Mouse (Mus musculus) bone marrow, adult 2 months (tissue): ENCODE data around the gene Vmn1r87. TPM values are rescaled to one million over a fixed set of nuclear protein-coding genes. Genes with fewer than 3 reads are reported as not detected.
"Not testable (repeated sequence)": the region's sequence is repeated elsewhere in the genome, so short reads cannot be mapped to it uniquely, and the experiment has no call there.

Experiments
- H3K27ac ChIP-seq: fragments of 200-500 bp; 2 replicates; pipeline ENCODE4 v1.5.1; 2012; ENCODE audit warnings: low read depth, mild to moderate bottlenecking, control low read depth, inconsistent platforms, low read length; ENCODE audit not compliant: control insufficient read depth, poor library complexity, insufficient read depth
- H3K4me1 ChIP-seq: fragments of 200-500 bp; 2 replicates; pipeline ENCODE4 v1.6.1; 2011; ENCODE audit warnings: low read length; ENCODE audit not compliant: control insufficient read depth, insufficient read depth
- H3K4me3 ChIP-seq: fragments of 200-500 bp; replicated peaks from 2 replicates; pipeline ENCODE3; 2011; ENCODE audit warnings: mild to moderate bottlenecking, low read depth, low read length, control low read depth; ENCODE audit not compliant: control insufficient read depth
- CTCF ChIP-seq: fragments of 200-500 bp; IDR thresholded peaks from 2 replicates; pipeline ENCODE4 v1.5.1; 2011; ENCODE audit warnings: low read length, control low read depth; ENCODE audit not compliant: control insufficient read depth, insufficient read depth
- POLR2A ChIP-seq: fragments of 200-500 bp; IDR thresholded peaks from 2 replicates; pipeline ENCODE4 v1.6.1; 2011; ENCODE audit warnings: low read depth, mild to moderate bottlenecking, control low read depth, low read length, borderline replicate concordance; ENCODE audit not compliant: control insufficient read depth
- WGBS: fragments of 180-500 bp; shearing (Covaris S2); methylation state at CpG from one replicate; pipeline ENCODE4 v1.1.7; 2018; 5-methylcytosine and 5-hydroxymethylcytosine counted together
- polyA plus RNA-seq: library from polyadenylated mRNA; stranded (reverse); fragments of >200 nt; gene quantifications from 2 replicates; pipeline ENCODE4 v1.2.4, GENCODE M21; 2011; ENCODE audit warnings: low replicate concordance; ENCODE audit not compliant: missing spikeins, insufficient read depth, insufficient read length

Gene Vmn1r87
- not detected in 2 replicates for polyA plus RNA-seq

GRCm38 (mm10) chr7:13140057-13140456 is at the start of gene Vmn1r87:
Gene Vmn1r87 (minus strand): TSS chr7:13140157.
- 83% methylated on average over 1 of the region's 1 CpGs for WGBS
- TF ChIP-seq POLR2A (no peak), CTCF (no peak)
- no peak within 1 kb of the TSS for H3K4me3 ChIP-seq
- H3K4me1 ChIP-seq: no peaks in the 10 kb centered on the region
- no peak within 1 kb of the TSS for H3K27ac ChIP-seq

GRCm38 (mm10) chr7:13159268-13159667 is 19.3 kb upstream of the Vmn1r87 start, which contains the start of gene Vmn1r88:
Gene Vmn1r88 (plus strand): TSS chr7:13159568.
- Histone ChIP-seq H3K4me3 (no peak within 1 kb of the TSS), H3K4me1 (no peaks in the 10 kb centered on the region), H3K27ac (no peak within 1 kb of the TSS)
- TF ChIP-seq POLR2A (no peak), CTCF (no peak)

GRCm38 (mm10) chr7:13137340-13137739 is 2.6 kb downstream of the Vmn1r87 start:
- Histone ChIP-seq H3K27ac (no peak overlapping the region), H3K4me3 (no peak overlapping the region)
- TF ChIP-seq POLR2A (no peak), CTCF (no peak)

GRCm38 (mm10) chr7:13131856-13132255 is 8.1 kb downstream of the Vmn1r87 start:
- no peak overlapping the region for H3K4me3 ChIP-seq
- no peak for TF ChIP-seq POLR2A
- TF ChIP-seq CTCF: no peak
- no peak overlapping the region for H3K27ac ChIP-seq
- H3K4me1 ChIP-seq: no peaks in the 10 kb centered on the region
- 73% methylated on average over 2 of the region's 2 CpGs for WGBS

More at GRCm38 (mm10) chr7:13137340-13137739, 2.6 kb downstream of the Vmn1r87 start:
- no peaks in the 10 kb centered on the region for H3K4me1 ChIP-seq

- WGBS: 6% methylated on average over 25 of the region's 34 CpGs
- not testable (repeated sequence) for H3K4me1 ChIP-seq, H3K4me3 ChIP-seq, H3K27ac ChIP-seq
These were observed 16.3 kb downstream of the Vmn1r87 start for GRCm38 (mm10) chr7:13123554-13124153.

GRCm38 (mm10) chr7:13119817-13120216 is 20.1 kb downstream of the Vmn1r87 start, which contains the start of gene Vmn1r86:
Gene Vmn1r86 (minus strand): TSS chr7:13119917.
- Histone ChIP-seq H3K4me1 (no peaks in the 10 kb centered on the region), H3K4me3 (no peak within 1 kb of the TSS)
- TF ChIP-seq CTCF (no peak), POLR2A (no peak)

GRCm38 (mm10) chr7:13095073-13095472 is 44.9 kb downstream of the Vmn1r87 start, which contains the start of gene Vmn1r85:
Gene Vmn1r85 (minus strand): TSS chr7:13095173.
- Histone ChIP-seq H3K4me1 (no peaks in the 10 kb centered on the region), H3K27ac (no peak within 1 kb of the TSS), H3K4me3 (no peak within 1 kb of the TSS)
- TF ChIP-seq CTCF: no peak
- no peak for TF ChIP-seq POLR2A
- 55% methylated on average over 3 of the region's 3 CpGs for WGBS

More at GRCm38 (mm10) chr7:13119817-13120216, 20.1 kb downstream of the Vmn1r87 start, which contains the start of gene Vmn1r86:
- H3K27ac ChIP-seq: no peak within 1 kb of the TSS

Other genes with a start within 250 kb of the Vmn1r87 start
- gene Zscan22, start 242.3 kb downstream of the Vmn1r87 start, polyA plus RNA-seq: 2.3 and 2.6 TPM in 2 replicates
- gene Rps5, start 217.9 kb downstream of the Vmn1r87 start, polyA plus RNA-seq: 895 and 1,171 TPM in 2 replicates
- gene Rnf225, start 212.7 kb downstream of the Vmn1r87 start, polyA plus RNA-seq: 0.47 and 0.74 TPM in 2 replicates
- 0.70 and 0.80 TPM in 2 replicates for gene Zfp324, start 174.3 kb downstream of the Vmn1r87 start, polyA plus RNA-seq
- 2.3 and 4.4 TPM in 2 replicates for gene Zfp446, start 162.3 kb downstream of the Vmn1r87 start, polyA plus RNA-seq
- gene Slc27a5, start 142.0 kb downstream of the Vmn1r87 start, polyA plus RNA-seq: 1.7 and 2.2 TPM in 2 replicates
- 163 and 286 TPM in 2 replicates for gene Trim28, start 141.0 kb downstream of the Vmn1r87 start, polyA plus RNA-seq
- 9.6 and 10.0 TPM in 2 replicates for gene Zbtb45, start 130.1 kb downstream of the Vmn1r87 start, polyA plus RNA-seq
- 123 and 183 TPM in 2 replicates for gene Chmp2a, start 105.3 kb downstream of the Vmn1r87 start, polyA plus RNA-seq
- gene Ube2m, start 101.9 kb downstream of the Vmn1r87 start, polyA plus RNA-seq: 132 and 135 TPM in 2 replicates
- gene Mzf1, start 85.4 kb downstream of the Vmn1r87 start, polyA plus RNA-seq: 0.83 and 4.1 TPM in 2 replicates
- gene Vmn1r85, start 45.0 kb downstream of the Vmn1r87 start, polyA plus RNA-seq: 0.55 and 0.77 TPM in 2 replicates
- gene Vmn1r86, start 20.2 kb downstream of the Vmn1r87 start, polyA plus RNA-seq: not detected in 2 replicates
- gene Vmn1r88, start 19.4 kb upstream of the Vmn1r87 start, polyA plus RNA-seq: 0.31 and 1.7 TPM in 2 replicates
- not detected in 2 replicates for gene Vmn1r89, start 72.9 kb upstream of the Vmn1r87 start, polyA plus RNA-seq
- gene Lig1, start 137.1 kb upstream of the Vmn1r87 start, polyA plus RNA-seq: 174 and 228 TPM in 2 replicates
- 3.8 and 4.0 TPM in 2 replicates for gene Zswim9, start 138.6 kb upstream of the Vmn1r87 start, polyA plus RNA-seq
- 2.0 and 5.5 TPM in 2 replicates for gene Pla2g4c, start 184.5 kb upstream of the Vmn1r87 start, polyA plus RNA-seq